8 mouse cellular contexts compared by ENCODE assay signal in genomic region chr8:106376862-106377261, GRCm38 (mm10). TPM values are rescaled to one million over a fixed set of nuclear protein-coding genes. Genes with fewer than 3 reads are reported as not detected.
DNase-seq lines count a peak whose midpoint lies in the region; ATAC-seq lines count a peak whose summit lies in the region.

No protein-coding gene starts in this region.

- 31% methylated on average over 9 of the region's 9 CpGs for WGBS in intestine, embryonic 15.5 days

- no peak for ATAC-seq in intestine, embryonic 15.5 days

- no peak overlapping the region for H3K4me3 ChIP-seq in intestine, embryonic 15.5 days (replicated peaks)

- H3K27me3 ChIP-seq in intestine, embryonic 15.5 days (replicated peaks) = no peaks in the 10 kb centered on the region

- H3K4me1 ChIP-seq in intestine, embryonic 15.5 days (replicated peaks) = peaks cover 4% of the 10 kb centered on the region; the same call in 1 of the 2 replicates

- no peak overlapping the region for H3K4me2 ChIP-seq in intestine, embryonic 15.5 days (replicated peaks)

- no peak overlapping the region for H3K9ac ChIP-seq in intestine, embryonic 15.5 days

- no peak overlapping the region for H3K27ac ChIP-seq in intestine, embryonic 15.5 days

- no peaks in the 10 kb centered on the region for H3K9me3 ChIP-seq in intestine, embryonic 15.5 days

- peak; percentile 14 for DNase-seq in kidney, postnatal 14 days
- DNase-seq in kidney, adult 18-20 months = no peak
- peak; percentile 22 for DNase-seq in right cerebral cortex, postnatal 14 days
- DNase-seq in right cerebral cortex, postnatal 36 days (ENCODE audit: low spot score in 2 of 2) = no peak
- peak; percentile 76 to 80 for DNase-seq in cerebellum, postnatal 14 days
- DNase-seq in retina, embryonic 14.5 days (ENCODE audit: low spot score) = peak; percentile 35
- DNase-seq in thymus, postnatal 36 days = no peak

- no peaks in the 10 kb centered on the region for H3K36me3 ChIP-seq in intestine, embryonic 15.5 days

RNA-seq across cellular contexts. Expression of gene Zfp90, which starts 38.3 kb away (rescaled TPM):
- 13.9 and 15.3 TPM in 2 replicates for polyA plus RNA-seq in intestine, embryonic 15.5 days (2015; fragmentation: Nextera tagmentation; extraction: Ambion mirVana)

RNA-seq across cellular contexts. Expression of gene Smpd3, which starts 39.1 kb away (rescaled TPM):
- polyA plus RNA-seq in intestine, embryonic 15.5 days (2015; fragmentation: Nextera tagmentation; extraction: Ambion mirVana) = 21.8 and 22.3 TPM in 2 replicates

Comparison
In these comparisons a context has a peak if more than half of its experiments do, and no peak if none do; other contexts are left out.
1. DNase-seq: peak in kidney, postnatal 14 days (single experiment), right cerebral cortex, postnatal 14 days (single experiment), cerebellum, postnatal 14 days (2 of 2) and retina, embryonic 14.5 days (single experiment); none in kidney, adult 18-20 months (single experiment), right cerebral cortex, postnatal 36 days (0 of 2) and thymus, postnatal 36 days (0 of 2).